Mouse (Mus musculus) layer of hippocampus, adult 9-11 months (tissue): ENCODE data around the gene Prr11.
"Not testable (repeated sequence)": the region's sequence is repeated elsewhere in the genome, so short reads cannot be mapped to it uniquely, and the experiment has no call there.

ENCODE experiments used
- DNase-seq: peaks from one replicate; pipeline ENCODE4 v3.0.0; 2022

The Prr11 gene

GRCm38 (mm10) chr11:87108409-87108754, at the start of gene Prr11:
Gene Prr11 (minus strand): TSS chr11:87108708.
- DNase-seq: no peak

- no peak for DNase-seq
Measured at GRCm38 (mm10) chr11:87158012-87158411, 49.5 kb upstream of the Prr11 start.

- DNase-seq: peak; percentile 37
Measured at GRCm38 (mm10) chr11:87136233-87136632, 27.7 kb upstream of the Prr11 start.

- peak; percentile 92 for DNase-seq
Measured at GRCm38 (mm10) chr11:87126824-87127816, 18.6 kb upstream of the Prr11 start, which contains the start of gene Trim37. Gene Trim37 (plus strand): TSS chr11:87127077.

GRCm38 (mm10) chr11:87126281-87126823, 17.8 kb upstream of the Prr11 start:
- DNase-seq: no peak

GRCm38 (mm10) chr11:87125562-87125961, 17.1 kb upstream of the Prr11 start:
- no peak for DNase-seq

- no peak for DNase-seq
Measured at GRCm38 (mm10) chr11:87121864-87122263, 13.4 kb upstream of the Prr11 start.

- DNase-seq: no peak
Measured at GRCm38 (mm10) chr11:87110172-87110909, 1.8 kb upstream of the Prr11 start.

- DNase-seq: no peak
Measured at GRCm38 (mm10) chr11:87109519-87110171, 1.1 kb upstream of the Prr11 start.

GRCm38 (mm10) chr11:87108755-87109518, 429 bp upstream of the Prr11 start, which contains the start of gene Ska2:
Gene Ska2 (plus strand): TSS chr11:87109234.
- peak; percentile 99 for DNase-seq

- no peak for DNase-seq
Measured at GRCm38 (mm10) chr11:87087142-87087541, 21.4 kb downstream of the Prr11 start.

- peak; percentile 75 for DNase-seq
Measured at GRCm38 (mm10) chr11:87086290-87086984, 22.1 kb downstream of the Prr11 start, which contains the start of gene Smg8. Gene Smg8 (minus strand): TSS chr11:87086774.

- no peak for DNase-seq
Measured at GRCm38 (mm10) chr11:87085461-87085860, 23.0 kb downstream of the Prr11 start.

GRCm38 (mm10) chr11:87083712-87084111, 24.8 kb downstream of the Prr11 start:
- no peak for DNase-seq

GRCm38 (mm10) chr11:87073866-87074440, 34.6 kb downstream of the Prr11 start, which contains the start of gene Gdpd1:
Gene Gdpd1 (minus strand): TSS chr11:87074062.
- peak; percentile 90 for DNase-seq

- DNase-seq: peak; percentile 75
Measured at GRCm38 (mm10) chr11:87073343-87073865, 35.1 kb downstream of the Prr11 start.

- DNase-seq: no peak
Measured at GRCm38 (mm10) chr11:87062087-87062486, 46.4 kb downstream of the Prr11 start.

- no peak for DNase-seq
Measured at GRCm38 (mm10) chr11:87060410-87060809, 48.1 kb downstream of the Prr11 start.

GRCm38 (mm10) chr11:87056286-87056685, 52.2 kb downstream of the Prr11 start:
- no peak for DNase-seq

GRCm38 (mm10) chr11:87048900-87049299, 59.6 kb downstream of the Prr11 start:
- DNase-seq: not testable (repeated sequence)
